Mouse (Mus musculus): ENCODE results near the gene Adk.
A peak's percentile ranks its signal among the peaks of the same experiment; 100 is the strongest.

DNA sequence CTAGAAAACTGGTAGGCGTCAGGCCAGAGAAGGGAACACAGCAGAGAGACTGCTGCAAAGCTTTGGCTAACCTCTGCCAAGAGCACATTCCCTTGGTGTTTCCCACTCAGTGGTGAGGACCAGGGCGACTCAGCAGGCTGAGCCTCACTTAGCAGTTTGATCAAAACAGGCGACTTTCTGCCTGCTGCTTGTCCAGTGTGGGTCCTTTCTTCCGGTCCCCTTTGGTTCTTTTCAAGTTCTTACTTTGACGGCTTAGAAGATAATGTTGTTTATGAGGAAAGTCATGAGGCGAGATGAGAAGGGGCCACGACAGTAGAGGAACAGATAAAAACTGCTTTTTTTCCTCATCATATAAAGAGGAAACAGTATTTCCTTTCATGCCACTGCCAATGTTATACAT lies 49.2 kb downstream of the Adk start:
- TF ChIP-seq CTCF (IDR thresholded peaks at IDR 0.05 in 2 of 3, conservative IDR thresholded peaks at IDR 0.05 in 1 of 3; ENCODE audit: control insufficient read depth in 1 of 3, insufficient read depth in 1 of 3, low read depth in 2 of 3, low read length in 3 of 3, poor library complexity in 1 of 3, severe bottlenecking in 1 of 3) (no peak), NELFE (IDR thresholded peaks at IDR 0.05; ENCODE audit: low read depth, low read length) (no peak), SIN3A (IDR thresholded peaks at IDR 0.05; ENCODE audit: low read length) (peak; percentile 84), ZMIZ1 (IDR thresholded peaks at IDR 0.05; ENCODE audit: low read depth, low read length) (no peak), GABPA (IDR thresholded peaks at IDR 0.05; ENCODE audit: low read depth, low read length) (no peak), CHD1 (IDR thresholded peaks at IDR 0.05; ENCODE audit: low read depth, low read length) (no peak), TCF12 (IDR thresholded peaks at IDR 0.05; ENCODE audit: low read depth, low read length) (no peak), UBTF (IDR thresholded peaks at IDR 0.05; ENCODE audit: borderline replicate concordance, insufficient read depth, low read depth, low read length) (no peak), HCFC1 (IDR thresholded peaks at IDR 0.05; ENCODE audit: low read depth, low read length) (no peak), POLR2AphosphoS2 (IDR thresholded peaks at IDR 0.05; ENCODE audit: low read length) (no peak), MAX (IDR thresholded peaks at IDR 0.05; ENCODE audit: low read length) (peak; percentile 57; the same call in 1 of the 2 replicates)
